Mouse (Mus musculus) spleen, adult 2 months (tissue): ENCODE data around the gene Prdm15.

Experiments
- CTCF ChIP-seq: fragments of 200-500 bp; IDR thresholded peaks from 2 replicates; pipeline ENCODE4 v1.5.1; 2011; ENCODE audit warnings: mild to moderate bottlenecking, inconsistent platforms; ENCODE audit not compliant: insufficient read depth, insufficient read length, insufficient replicate concordance; ENCODE audit errors: extremely low read depth
- POLR2A ChIP-seq: fragments of 200-500 bp; IDR thresholded peaks from 2 replicates; pipeline ENCODE4 v1.6.1; 2011; ENCODE audit warnings: low read depth, low read length, inconsistent platforms

DNA sequence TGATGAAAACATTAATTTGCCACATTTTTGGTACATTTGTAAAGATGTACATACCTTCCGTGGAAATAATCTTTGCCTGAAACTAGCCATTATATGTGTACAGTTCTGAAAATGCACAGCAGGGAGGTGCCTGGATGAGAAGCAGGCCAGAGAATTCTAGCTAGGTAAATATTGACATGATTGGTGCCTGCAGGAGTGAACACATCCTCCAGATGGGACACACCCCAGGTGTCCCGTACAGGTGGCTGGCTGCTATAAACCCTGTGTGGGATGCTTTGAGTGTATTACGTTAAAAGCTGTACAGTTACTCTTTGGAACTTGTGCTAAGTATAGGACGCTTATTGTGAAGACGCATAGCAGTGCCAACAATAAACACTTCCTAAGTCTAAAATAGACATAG, 68.6 kb downstream of the Prdm15 start:
- TF ChIP-seq CTCF (no peak), POLR2A (no peak)
